Mouse (Mus musculus) bone marrow, adult 2 months (tissue): ENCODE results near the gene Gpr83.

Experiments used
- CTCF ChIP-seq: fragments of 200-500 bp; IDR thresholded peaks from 2 replicates; pipeline ENCODE4 v1.5.1; 2011; ENCODE audit warnings: low read length, control low read depth; ENCODE audit not compliant: control insufficient read depth, insufficient read depth
- POLR2A ChIP-seq: fragments of 200-500 bp; IDR thresholded peaks from 2 replicates; pipeline ENCODE4 v1.6.1; 2011; ENCODE audit warnings: low read depth, mild to moderate bottlenecking, control low read depth, low read length, borderline replicate concordance; ENCODE audit not compliant: control insufficient read depth

- TF ChIP-seq CTCF, result no peak
- no peak for TF ChIP-seq POLR2A
Measured at GRCm38 (mm10) chr9:14863126-14863525, 3.1 kb downstream of the Gpr83 start.
